Mouse (Mus musculus) cerebellum, postnatal 36 days (tissue): Measurements from ENCODE around the gene Snrnp48.

Experiments
- DNase-seq, 2 experiments: peaks; one replicate each; pipeline ENCODE4 v3.0.0; 2021 to 2022; ENCODE audit warnings: mixed read lengths in 2 of 2

Gene Snrnp48

DNA sequence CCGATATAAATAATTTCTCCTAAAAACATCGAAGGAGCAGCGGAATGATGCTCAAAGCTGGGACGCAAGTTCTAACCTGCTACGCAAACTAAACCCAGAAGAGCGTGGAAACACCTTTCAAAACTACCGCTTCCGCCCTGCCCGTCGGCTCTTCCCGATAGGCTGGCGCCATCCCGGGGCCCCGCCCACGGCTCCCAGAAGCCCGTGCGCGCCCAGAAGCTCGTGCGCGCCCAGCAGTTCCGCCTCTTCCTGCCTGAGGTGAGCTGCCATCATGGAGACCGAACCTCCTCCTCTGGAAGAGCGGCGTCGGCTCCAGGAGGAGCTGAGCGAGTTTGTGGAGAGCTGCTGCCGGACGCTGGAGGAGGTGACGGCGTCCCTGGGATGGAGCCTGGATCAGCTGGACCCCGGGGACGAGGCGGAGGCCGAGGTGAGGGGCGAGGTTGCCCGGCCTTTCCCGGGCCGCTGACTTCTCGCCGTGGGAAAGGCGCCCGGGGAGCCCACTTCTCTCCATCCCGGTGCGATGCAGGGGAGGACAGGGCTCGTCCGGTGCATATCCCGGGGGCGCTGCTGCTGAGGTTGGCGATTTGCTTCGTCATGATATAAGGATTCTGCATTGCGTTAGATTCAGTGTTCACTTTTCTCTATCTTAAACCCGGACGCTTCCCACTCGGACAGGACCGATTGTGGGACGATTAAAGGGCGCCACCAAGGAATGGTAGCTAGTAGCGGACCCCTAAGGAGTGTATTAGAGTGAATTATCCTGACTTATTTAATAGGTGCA, at the start of gene Snrnp48:
Snrnp48 (plus strand) TSS at position 237 of the 781 bp plus-strand sequence.
- peak; percentile 82 to 88 for DNase-seq

DNA sequence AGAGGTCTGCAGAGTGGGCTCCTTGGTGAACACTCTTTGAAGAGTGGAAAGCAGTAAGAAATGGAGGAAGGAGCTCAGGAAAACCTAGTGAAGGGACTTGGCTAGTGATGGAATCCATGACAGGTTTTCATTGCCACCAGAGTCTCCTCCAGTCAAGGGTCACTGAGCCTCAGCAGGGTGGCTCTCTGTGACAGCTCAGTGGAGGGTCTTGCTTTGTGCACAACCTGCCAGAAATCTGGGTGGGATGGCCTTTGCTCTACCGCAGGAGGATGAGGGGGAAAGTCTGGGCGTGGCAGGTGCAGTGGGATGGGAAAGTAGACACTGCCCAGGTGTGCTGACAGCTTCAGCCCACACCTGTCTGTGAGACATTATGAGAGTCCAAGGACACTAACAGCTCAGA, 49.2 kb upstream of the Snrnp48 start:
- DNase-seq = no peak

DNA sequence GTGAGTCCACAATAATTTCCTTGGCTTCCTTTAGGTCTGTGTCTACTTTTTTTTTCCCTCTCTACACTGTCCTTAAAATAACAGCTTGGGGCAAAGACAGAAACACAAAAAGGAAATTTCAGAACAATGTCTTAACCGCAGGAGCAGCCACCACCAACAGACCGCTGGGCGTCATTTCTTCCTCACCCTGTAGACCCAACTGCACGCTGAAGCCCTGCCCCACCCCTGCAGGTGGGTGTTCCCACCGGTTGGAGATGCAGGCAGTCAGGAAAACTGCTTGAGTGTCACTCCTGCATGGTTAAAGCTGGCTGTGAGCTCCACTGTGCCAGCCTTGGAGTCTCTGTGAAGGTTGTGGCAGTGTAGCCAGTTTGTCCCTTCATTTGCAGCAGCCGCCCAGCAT, 47.1 kb upstream of the Snrnp48 start:
- no peak for DNase-seq

DNA sequence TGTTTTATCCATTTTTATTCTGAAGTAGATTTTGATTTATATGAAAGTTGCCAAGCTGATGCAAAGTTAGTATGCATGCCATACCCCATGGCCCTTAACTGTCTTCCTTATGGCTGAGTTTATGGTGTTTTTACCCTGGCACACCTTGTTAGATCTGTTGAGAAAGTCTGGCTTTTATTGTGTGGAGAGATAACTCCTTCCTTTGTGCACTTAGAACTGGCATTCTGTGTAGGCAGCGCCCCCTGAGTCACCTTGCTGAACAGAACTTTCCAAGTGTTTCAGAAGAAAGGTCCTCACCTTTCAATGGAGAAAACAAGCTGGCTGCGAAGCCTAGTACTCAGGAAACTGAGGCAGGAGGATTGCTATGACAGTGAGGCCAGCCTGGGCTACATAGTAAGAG, 42.7 kb upstream of the Snrnp48 start:
- DNase-seq = no peak

DNA sequence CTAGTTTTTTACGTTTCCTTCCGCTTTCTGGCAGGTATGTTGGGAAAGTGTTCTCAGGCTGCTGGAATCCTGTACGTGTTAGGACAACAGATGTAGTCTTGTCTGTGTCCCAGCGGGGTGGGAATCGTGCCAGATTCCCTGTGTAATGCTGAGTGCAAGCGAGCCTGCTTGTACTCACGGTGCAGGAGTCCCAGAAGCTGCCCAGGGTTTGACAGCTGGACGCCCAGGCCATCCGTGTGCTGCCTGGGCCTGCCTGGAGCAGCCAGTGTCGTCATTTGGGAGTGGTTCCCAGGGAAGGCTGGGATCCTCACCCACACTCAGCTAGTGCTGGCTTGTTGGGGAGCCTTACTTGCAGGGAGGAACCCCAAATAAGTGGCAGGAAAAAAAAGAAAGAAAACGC, 42.1 kb upstream of the Snrnp48 start:
- peak; percentile 5 to 14 for DNase-seq

DNA sequence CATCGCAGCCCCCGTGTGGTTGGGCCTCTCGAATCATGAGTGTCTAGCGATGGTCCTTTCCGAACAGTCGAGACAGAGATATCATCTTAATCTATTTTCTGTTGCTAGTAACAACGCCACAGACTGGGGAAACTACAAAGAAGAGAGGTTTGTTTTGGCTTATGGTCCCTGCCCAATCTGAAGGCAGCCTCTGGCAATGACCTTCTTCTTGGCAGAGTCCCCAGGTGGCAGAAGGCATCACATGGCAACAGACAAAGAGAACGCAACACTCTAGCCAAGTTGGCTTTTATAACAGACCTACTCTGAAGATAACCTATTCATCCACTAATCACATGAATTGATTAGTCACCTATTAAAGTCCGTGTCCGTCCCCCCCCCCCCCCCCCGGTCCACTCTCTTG, 39.8 kb upstream of the Snrnp48 start:
- DNase-seq = peak; percentile 31 to 37

DNA sequence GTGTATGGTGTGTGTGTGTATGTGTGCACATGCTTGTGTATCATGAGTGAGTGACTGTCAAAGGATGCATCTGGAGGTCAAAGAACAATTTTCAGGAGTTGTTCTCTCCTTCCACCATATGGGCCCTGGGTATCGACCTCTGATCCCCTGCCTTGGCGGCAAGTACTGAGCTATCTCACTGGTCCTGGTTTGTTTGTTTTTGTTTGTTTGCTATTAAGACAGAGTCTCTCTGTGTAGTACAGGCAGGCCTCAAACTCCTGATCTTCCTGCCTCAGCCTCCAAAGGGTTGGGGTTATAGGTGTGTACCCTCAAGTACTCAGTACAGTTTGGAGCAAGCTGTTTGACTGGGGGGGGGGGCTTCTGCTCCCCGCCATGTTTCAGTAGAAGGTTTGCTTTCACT, 37.7 kb upstream of the Snrnp48 start:
- DNase-seq = no peak

DNA sequence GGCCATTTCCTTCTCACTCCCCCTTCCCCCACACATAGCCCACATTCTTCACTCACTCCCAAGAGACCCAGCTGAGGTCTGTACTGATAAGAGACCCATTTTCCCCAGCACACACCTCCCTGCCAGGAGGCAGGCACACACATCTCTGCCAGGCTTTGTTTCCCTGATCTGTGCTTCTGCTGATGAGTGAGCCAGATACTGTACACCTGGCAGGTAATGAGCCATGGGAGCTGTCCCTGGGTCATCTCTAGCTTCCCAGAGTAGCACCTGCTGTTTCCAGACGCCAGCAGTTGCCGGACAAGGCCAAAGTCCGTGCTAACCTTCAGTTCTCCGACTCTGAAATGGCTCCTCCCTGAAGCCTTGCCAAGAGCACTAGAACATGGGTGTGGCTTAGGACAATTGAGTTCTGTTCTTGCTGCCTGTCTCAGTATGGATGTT, 34.0 kb upstream of the Snrnp48 start:
- no peak for DNase-seq

DNA sequence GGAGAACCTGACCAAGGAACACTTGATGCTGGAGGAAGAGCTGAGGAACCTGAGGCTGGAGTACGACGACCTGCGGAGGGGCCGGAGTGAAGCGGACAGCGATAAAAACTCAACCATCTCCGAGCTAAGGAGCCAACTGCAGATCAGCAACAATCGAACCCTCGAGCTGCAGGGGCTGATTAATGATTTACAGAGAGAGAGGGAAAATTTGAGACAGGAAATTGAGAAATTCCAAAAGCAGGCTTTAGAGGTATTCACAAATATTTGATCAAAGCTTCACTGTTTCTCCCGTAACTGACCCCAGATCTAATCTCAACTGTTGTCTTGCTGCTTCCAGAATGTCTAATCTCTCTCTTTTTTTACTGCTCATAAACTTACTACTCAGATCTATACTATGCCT, 11.3 kb upstream of the Snrnp48 start:
- DNase-seq = no peak

DNA sequence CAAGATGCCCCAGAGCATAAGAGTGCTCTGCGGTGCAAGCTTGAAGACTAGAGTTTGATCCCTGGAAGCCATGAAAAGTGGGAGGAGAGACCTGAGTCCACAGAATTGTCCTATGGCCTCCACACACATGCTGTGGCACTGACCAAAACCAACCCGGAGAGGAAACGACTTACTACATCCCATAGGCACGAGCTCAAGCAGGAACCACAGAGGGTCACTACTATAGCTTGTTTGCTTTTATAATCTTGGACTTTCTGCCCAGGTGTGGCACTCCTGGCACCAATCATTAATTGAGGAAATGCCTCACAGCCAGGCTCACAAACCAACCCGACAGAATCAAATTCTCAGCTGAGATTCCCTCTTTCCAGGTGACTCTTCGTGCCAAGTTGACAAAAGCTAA, 3.3 kb upstream of the Snrnp48 start:
- DNase-seq = no peak

DNA sequence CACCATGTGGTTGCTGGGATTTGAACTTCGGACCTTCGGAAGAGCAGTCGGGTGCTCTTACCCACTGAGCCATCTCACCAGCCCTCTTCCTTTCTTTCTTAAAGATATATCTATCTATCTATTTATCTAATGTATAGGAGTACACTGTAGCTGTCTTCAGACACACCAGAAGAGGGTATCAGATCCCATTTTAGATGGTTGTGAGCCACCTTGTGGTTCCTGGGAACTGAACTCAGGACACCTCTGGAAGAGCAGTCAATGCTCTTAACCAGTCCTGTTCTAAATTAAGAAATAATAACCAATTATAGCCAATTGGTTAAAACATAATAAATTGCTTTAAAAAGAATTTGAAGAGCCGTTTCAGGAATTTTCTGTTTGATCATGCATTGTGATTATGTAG, 567 bp upstream of the Snrnp48 start:
- DNase-seq = no peak

DNA sequence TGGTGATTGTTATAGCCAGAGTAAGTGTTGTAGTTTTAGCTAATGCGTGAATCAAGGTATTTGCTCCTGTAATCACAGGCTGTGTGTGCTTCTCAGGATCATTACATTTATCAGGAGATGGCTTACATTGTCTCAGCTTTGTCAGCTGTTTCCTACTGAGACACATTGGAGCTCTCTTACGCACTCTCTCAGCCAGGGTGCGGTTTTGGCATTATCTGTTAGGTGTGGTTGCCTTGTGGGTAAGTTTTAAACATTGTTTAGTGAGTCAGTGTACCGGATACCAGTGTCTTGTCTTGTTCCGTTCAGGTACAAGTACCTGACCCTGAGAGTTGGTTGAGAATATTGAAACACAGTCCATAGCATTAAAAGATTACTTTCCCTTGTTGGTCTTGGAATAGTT, 6.4 kb downstream of the Snrnp48 start:
- DNase-seq = no peak

DNA sequence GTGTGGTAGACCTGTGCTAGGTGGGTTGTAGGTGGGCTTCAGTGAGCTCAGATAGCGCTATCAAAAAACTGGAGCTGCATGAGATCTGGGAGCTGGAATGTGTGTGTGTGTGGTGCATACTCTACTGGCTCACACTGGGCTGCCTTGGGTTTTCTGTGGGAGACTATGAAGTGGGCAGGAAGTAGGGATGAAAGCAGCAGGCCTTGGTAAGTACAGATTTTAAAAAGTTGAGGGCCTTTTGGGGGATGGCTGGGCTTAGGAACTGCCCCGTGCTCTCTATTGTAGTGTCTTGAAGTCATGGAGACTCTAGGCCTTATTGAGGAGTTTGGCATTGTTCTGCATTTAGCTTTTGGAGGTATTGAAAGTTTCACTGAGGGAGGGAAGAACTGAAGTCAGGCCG, 13.9 kb downstream of the Snrnp48 start:
- no peak for DNase-seq

DNA sequence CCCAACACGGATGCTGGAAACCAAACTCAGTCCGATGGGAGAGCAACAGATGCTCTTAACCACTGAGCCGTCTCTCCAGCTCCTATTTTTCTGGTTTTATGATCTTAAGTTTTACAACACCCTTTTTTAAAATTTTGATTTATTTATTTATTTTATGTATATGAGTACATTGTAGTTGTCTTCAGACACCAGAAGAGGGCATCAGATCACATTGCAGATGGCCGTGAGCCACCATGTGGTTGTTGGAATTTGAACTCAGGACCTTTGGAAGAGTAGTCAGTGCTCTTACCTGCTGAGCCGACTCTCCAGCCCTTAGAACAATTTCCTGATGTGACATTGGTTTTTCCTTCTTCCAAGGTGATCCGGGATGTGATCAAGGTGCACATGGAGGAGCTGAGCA, 15.6 kb downstream of the Snrnp48 start:
- no peak for DNase-seq

DNA sequence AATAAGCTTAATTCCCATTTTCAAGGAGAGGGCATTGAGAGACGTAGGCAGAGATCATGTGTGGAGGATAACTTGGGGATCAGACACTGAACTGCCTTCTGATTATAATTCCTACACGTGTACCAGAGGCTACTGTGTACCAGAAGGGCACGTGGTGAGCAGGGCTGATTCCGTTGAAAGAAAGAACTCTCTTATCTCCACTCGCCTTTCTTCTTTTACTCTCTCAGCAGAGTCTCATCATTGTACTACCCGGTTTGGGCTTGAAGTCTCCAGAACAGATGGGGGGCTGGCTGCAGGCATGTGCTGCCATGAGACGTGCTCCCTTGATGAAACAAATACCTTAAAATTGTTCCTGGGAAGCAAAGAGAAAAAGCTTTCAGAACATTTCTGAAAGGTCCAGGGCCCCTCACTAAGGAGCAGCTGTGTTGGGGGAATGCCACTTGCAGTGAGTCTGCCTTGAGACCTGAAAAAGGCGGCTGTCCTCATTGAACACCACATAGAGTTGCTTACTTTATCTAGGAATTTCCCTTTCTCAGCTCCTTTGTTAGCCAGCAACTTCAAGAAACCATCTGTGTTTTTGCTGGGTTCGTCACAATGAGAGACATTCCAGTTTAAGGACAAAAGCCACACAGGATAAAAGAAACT, 25.6 kb downstream of the Snrnp48 start:
- no peak for DNase-seq

DNA sequence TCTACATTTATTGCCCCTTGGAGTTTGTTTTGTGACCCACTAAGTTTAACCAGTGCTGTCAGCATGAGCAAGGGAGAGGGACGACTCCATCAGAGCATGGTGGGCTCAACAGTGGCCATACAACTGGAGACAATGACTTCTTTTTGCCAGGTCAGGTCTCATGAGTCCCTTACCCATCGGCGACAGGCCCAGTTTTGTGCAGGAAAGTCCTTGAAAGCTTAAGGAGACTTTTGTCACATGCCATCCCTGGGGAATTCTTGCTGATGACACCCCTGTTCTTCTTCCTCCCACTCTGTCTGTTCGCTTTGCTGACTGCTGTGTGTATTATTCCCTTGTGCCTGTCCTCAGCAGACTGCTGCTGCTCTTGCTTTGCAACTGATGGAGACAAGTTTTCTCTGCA, 27.7 kb downstream of the Snrnp48 start:
- no peak for DNase-seq

DNA sequence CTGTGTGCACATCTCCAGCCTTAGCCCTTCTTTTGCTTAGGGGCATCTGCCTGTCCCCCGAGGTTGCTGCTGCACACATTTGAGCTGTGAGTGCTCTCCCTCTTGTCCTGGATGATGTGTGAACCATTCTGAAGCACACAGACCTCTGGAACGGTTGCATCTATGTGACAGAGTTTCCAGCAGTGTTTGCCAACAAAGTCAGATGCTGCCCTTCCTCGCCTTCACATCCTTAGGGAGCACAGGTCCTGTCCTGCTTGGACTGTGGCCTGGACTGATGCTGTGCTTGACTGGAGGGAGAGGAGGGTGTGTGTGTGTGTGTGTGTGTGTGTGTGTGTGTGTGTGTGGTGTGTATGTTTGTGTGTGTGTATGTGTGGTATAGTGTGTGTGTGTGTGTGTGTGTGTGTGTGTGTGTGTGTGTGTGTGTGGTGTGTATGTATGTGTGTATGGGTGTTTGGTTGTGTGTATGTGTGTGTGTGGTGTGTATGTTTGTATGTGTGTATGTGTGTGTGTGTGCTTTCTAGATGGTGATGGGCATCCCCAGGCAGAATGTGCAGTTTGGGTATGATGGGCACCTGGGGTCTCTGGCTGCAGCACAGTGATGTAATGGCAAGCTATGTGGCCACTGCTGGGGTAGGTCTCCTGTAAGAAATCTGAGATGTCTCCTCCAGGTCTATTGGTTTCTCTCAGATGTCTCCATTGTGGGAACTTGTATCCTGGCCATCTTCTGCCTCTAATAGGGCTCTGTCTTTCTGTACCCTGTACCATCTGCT, 28.3 kb downstream of the Snrnp48 start:
- no peak for DNase-seq

DNA sequence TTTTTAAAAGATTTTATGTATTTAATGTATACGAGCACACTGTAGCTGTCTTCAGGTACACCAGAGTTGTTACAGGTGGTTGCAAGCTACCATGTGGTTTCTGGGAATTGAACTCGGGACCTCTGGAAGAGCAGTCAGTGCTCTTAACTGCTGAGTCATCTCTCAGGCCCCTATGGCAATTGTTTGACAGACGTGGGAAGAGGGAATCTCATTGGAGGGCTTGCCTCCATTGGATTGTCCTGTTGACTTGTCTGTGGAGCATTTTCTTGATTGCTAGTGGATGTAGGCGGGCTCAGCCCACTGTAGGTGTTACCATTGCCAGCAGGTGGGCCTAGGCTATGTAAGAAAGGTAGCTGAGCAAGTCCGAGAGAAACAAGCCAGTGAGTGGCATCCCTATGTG, 29.9 kb downstream of the Snrnp48 start:
- DNase-seq = no peak

DNA sequence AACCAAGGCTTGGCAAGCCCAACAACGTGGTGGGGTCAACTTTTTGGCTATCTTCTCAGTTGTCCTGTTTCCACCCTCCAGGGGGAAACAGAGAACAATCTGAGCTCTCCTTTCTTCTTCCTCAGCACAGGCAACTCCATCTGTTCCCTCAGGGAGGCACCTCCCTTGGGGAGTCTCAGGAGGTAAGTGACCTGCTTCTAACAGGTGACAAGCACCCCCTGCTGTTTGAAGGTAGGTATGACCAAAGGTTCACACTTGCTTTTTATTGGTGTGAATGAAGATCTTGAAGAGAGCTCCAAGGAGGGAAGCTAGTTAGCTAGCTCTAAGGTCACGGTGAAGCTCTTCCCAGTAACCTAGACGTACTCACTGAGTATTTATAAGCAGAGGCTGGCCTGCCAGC, 30.6 kb downstream of the Snrnp48 start:
- no peak for DNase-seq

DNA sequence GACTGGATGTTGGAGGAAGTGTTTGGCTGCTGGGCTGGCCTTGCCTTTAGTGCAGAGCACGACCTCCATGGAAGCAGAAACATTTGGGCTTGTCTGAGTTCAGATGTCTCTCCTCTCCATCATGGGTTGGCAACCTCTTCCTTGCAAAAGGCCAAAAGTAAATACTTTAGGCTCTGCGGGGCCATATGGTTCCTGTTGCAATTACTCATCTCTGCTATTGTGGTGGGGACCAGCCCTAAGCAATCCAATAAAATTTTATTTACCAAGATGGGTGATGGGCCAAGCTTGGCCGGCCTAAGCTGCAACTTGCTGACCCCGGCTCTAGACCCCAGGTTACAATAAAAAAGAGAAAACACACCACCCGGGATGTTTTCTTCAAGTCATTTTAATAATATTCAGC, 43.4 kb downstream of the Snrnp48 start:
- no peak for DNase-seq

DNA sequence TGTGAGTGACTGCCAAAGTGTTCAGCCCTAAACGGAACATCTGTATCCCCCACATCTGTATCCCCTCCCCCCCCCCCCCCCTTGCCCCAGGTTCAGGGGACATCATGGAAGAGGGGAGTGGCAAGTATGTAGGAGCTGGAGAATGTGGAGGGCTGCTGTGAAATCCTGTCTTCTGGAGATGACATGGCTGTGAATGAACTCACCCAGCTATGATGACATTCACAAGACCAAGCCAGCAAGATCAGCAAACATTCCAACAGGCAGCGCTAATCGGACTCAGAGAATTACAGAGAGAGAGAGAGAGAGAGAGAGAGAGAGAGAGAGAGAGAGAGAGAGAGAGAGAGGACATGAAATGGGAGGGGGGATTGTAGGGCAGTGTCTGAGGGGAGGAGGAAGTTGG, 46.5 kb downstream of the Snrnp48 start:
- no peak for DNase-seq

DNA sequence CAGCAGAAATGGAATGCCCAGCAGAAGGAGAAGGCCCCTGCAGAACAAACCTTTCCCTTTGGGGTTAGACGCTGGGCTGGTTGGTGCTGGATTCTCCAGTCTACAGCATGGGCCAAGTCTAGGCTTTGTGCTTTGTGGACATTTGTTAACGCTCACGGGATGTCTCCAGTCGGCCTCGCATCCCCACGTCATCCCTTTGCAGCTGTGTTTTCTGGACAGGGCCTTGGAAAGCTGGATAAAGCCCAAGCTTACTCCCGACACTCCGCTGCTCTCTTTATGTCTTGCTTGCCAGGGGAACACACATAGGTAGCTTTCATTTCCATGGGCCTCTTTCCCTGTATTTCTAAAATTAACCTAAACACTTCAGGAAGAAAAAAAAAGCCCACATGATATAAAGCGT, 49.0 kb downstream of the Snrnp48 start:
- DNase-seq = no peak

DNA sequence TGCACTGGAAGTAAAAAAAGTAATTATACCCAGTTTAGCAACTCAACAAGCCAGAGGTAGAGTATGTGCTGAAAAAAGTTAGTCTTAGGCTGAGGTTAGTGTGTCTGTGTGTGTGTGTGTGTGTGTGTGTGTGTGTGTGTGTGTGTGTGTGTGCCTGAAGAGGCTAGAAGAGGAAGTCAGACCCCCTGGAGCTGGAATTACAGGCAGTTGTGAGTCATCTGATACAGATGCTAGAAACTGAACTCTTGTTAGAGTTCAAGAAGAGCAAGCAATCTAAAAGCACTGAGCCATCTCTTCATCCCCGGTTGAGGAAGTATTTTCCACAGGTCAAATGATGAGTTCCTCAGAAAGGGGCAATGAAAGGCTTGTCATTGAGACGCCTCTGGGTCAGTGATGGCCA, 54.2 kb downstream of the Snrnp48 start:
- DNase-seq = no peak
